Comparison of ENCODE assay signal across 13 mouse cellular contexts in the genomic region with DNA sequence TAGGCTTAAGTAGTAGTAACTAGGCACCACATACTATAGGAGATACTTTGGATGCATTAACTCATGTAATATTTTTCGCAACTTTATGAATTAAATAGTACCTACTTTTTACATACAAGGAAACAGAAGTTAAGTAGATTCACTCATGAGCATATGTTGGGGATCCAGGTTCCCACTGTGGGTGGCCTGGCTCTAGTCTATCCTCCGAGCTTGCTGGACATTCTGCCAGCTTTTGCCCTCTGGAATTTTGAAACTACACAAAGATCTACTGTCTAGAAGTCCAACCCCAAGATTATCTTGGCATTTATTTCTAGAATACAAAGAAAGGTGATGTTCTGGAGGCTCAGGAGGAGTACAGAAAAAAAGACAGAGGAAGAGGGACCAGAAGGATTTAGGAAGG.
"Had no signal": no experiment of that assay in that cellular context is flagged by ENCODE, and none has a peak within 500 bp of the region (broad histone marks: within the 10 kb centered on the region; RNA-seq: fewer than 3 reads in every experiment).

No protein-coding gene starts in this region.

- DNase-seq: lung, embryonic 14.5 days; lung, postnatal 10 days; lung, postnatal 4 days; midbrain, embryonic 14.5 days; retina, postnatal 1 day; right cerebral cortex, adult 18-20 months; right cerebral cortex, postnatal 25 days; right cerebral cortex, postnatal 4 days; spleen, adult 18-20 months; thymus, adult 18-20 months; thymus, postnatal 14 days; thymus, postnatal 36 days had no signal

- ATAC-seq: midbrain, embryonic 16.5 days had no signal
